Mouse (Mus musculus) left cerebral cortex, adult 18-20 months (tissue): Measurements from ENCODE around the gene Gabpb1. TPM values are rescaled to one million over a fixed set of nuclear protein-coding genes. Genes with fewer than 3 reads are reported as not detected.
"Not testable (repeated sequence)": the region's sequence is repeated elsewhere in the genome, so short reads cannot be mapped to it uniquely, and the experiment has no call there.

ENCODE experiments used
- DNase-seq, 2 experiments: peaks; one replicate each; pipeline ENCODE4 v3.0.0; 2021 to 2022; ENCODE audit warnings: low spot score in 2 of 2, mixed read lengths in 1 of 2
- total RNA-seq, 2 experiments: library from RNA; stranded (reverse); gene quantifications; 2 replicates each; pipeline ENCODE4 v1.2.3; 2021

The Gabpb1 gene
- total RNA-seq, 2 experiments from 2014 or later = 19.3 to 20.0 TPM

- no peak for DNase-seq
These were observed 29.7 kb downstream of the Gabpb1 start for GRCm38 (mm10) chr2:126646461-126646860.

- no peak for DNase-seq
These were observed 31.4 kb downstream of the Gabpb1 start for GRCm38 (mm10) chr2:126644768-126645167.

- no peak for DNase-seq
These were observed 35.8 kb downstream of the Gabpb1 start for GRCm38 (mm10) chr2:126640298-126640697.

- DNase-seq = no peak
These were observed 40.0 kb downstream of the Gabpb1 start for GRCm38 (mm10) chr2:126635939-126636823.

GRCm38 (mm10) chr2:126633165-126633564, 43.0 kb downstream of the Gabpb1 start:
- DNase-seq = no peak

GRCm38 (mm10) chr2:126628455-126628995, 47.6 kb downstream of the Gabpb1 start:
- no peak for DNase-seq

GRCm38 (mm10) chr2:126623138-126623537, 53.0 kb downstream of the Gabpb1 start:
- no peak for DNase-seq

- no peak for DNase-seq
These were observed 53.7 kb downstream of the Gabpb1 start for GRCm38 (mm10) chr2:126622455-126622854.

- DNase-seq = no peak
These were observed 56.9 kb downstream of the Gabpb1 start, which contains the start of gene Hdc for GRCm38 (mm10) chr2:126619249-126619704. TSS of gene Hdc (minus strand) at chr2:126619299.

GRCm38 (mm10) chr2:126618470-126619179, 57.5 kb downstream of the Gabpb1 start:
- DNase-seq = no peak

- DNase-seq = no peak
These were observed 60.8 kb downstream of the Gabpb1 start for GRCm38 (mm10) chr2:126615355-126615754.

GRCm38 (mm10) chr2:126609600-126609999, 66.5 kb downstream of the Gabpb1 start:
- DNase-seq = not testable (repeated sequence)

- no peak for DNase-seq
These were observed 68.5 kb downstream of the Gabpb1 start for GRCm38 (mm10) chr2:126607553-126608203.

- no peak for DNase-seq
These were observed 69.5 kb downstream of the Gabpb1 start for GRCm38 (mm10) chr2:126606688-126607062.

GRCm38 (mm10) chr2:126606061-126606687, 70.0 kb downstream of the Gabpb1 start:
- DNase-seq = no peak

- no peak for DNase-seq
These were observed 74.1 kb downstream of the Gabpb1 start for GRCm38 (mm10) chr2:126601918-126602600.

GRCm38 (mm10) chr2:126600533-126600932, 75.6 kb downstream of the Gabpb1 start:
- DNase-seq = no peak

GRCm38 (mm10) chr2:126599005-126599404, 77.1 kb downstream of the Gabpb1 start:
- no peak for DNase-seq

- no peak for DNase-seq
These were observed 77.8 kb downstream of the Gabpb1 start for GRCm38 (mm10) chr2:126598359-126598758.
